Mouse (Mus musculus) spleen, adult 2 months (tissue): ENCODE data around the gene Patj.

Source experiments
- CTCF ChIP-seq: fragments of 200-500 bp; IDR thresholded peaks from 2 replicates; pipeline ENCODE4 v1.5.1; 2011; ENCODE audit warnings: mild to moderate bottlenecking, inconsistent platforms; ENCODE audit not compliant: insufficient read depth, insufficient read length, insufficient replicate concordance; ENCODE audit errors: extremely low read depth
- POLR2A ChIP-seq: fragments of 200-500 bp; IDR thresholded peaks from 2 replicates; pipeline ENCODE4 v1.6.1; 2011; ENCODE audit warnings: low read depth, low read length, inconsistent platforms

DNA sequence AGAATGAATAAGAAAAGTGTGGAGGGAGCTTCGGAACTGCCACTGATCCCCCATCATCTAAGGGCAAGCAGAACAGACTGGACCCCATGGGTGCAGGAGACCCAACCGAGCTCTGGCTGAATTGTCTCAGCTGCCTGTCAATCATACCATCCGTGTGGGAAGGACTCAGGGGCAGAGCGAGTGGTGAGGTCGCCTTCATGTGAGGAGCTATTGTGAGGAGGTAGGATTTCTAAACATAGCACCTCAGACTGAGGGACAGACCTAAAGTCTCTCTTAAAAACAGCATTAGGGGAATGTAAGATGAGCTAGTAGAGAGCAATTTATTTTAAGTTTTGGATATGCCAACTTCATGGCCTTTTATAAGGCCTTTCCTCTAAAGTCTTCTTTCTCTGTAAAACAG lies 167.5 kb downstream of the Patj start:
- no peak for TF ChIP-seq CTCF
- no peak for TF ChIP-seq POLR2A
